Mouse (Mus musculus): ENCODE results near the gene Hbs1l.

Hbs1l gene

DNA sequence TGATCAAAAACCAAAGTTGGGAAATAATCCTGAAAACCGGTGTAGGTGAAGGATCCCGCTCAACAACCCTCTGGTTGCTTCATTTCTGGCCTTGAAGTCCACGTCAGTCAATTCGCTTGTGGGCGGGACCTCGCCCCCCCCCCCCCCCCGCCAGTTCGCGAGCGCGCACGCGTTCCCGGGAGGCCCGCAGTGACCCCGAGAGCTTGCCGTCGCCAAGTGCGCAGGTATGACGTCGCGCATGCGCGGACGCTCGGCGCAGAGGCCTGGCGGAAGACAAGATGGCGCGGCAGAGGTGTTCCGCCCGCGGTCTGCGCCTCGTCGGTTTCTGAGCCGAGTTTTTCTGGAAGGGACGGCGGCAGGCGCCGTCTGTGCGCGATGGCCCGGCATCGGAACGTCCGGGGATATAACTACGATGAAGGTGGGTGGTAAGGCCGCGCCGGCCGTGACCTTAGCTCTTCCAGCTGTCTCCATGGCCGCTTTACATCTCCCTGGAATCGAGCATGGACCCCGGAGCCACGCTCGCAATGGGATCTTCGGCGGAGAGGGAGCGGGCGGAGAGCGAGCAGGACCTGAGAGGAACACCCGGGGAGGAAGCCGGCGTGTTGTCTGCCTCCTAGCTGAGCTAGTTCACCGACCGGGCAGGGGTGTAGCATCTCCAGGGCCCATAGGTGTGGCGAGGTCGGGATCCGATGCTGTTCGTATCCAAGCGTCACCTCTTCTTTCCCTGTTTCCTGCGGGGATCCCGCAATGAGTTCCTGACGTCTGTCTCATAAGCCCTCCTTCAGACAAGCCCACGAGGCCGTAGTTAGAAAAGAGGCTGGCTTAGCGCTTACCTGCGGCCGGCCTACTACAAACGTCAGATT, at the start of gene Hbs1l:
Gene Hbs1l (plus strand): TSS at position 221 of the 863 bp plus-strand sequence.
- peak; percentile 70 for DNase-seq (ENCODE audit: low spot score)

DNA sequence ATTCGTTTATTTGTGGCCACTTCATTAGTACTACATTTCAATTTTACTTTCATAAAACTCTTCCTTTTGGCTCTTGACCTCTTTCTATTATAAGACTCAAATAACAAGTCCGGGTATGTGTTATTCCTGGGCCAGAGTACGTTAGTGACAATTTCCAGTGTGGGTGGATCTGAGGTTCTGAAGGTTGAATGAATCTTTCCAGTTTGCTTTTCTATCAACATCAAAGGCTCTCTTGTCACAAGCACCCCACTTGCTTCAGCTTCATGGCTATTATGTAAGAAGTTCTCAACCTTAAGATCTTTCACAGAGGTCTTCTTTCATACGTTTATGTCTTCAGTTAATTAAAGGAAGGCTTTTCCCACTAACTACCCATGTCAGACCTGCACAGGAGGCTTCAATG, 47.2 kb upstream of the Hbs1l start:
- no peak for DNase-seq (ENCODE audit: low spot score)

- DNase-seq (ENCODE audit: low spot score) = no peak
Measured at GRCm38 (mm10) chr10:21251881-21252534, 43.8 kb upstream of the Hbs1l start.

DNA sequence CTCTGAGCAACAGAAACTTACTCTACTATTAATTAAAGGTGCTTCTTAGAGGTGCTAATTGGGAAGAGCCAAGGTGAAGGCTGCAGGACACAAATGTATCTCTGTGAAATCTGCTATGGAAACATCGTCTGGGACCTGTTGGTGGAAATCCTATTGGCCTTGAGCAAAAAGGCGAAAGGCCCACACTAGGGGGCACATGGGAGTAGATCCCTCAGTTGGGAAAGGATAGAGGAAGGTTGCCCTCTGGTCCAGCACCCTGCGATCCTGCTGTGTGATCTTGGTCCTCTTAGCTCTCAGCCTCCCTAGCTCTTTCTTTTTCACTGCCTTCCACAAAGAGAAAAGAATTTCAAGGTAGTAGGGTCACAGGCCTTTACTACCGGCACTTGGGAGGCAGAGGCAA, 43.0 kb upstream of the Hbs1l start:
- DNase-seq (ENCODE audit: low spot score) = no peak

- DNase-seq (ENCODE audit: low spot score) = no peak
Measured at GRCm38 (mm10) chr10:21254266-21255140, 41.3 kb upstream of the Hbs1l start.

- DNase-seq (ENCODE audit: low spot score) = no peak
Measured at GRCm38 (mm10) chr10:21257244-21257643, 38.5 kb upstream of the Hbs1l start.

DNA sequence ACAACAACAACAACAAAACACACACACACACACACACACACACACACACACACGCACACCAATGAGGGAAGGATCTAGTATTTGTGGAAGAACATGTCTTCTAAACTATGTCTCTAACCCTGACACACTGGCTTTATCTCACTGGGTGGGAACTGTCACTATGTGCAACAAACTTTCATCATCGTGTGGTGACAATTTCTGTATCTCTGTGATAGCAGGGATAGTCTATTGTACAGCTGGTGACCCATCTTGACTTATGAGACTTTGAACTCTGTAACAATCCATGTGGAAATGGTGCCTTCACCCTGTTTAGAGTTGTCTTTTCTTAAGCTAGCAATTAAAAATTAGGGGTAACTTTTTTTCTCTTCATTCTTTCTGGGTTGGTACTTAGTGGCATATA, 36.1 kb upstream of the Hbs1l start:
- no peak for DNase-seq (ENCODE audit: low spot score)

- DNase-seq (ENCODE audit: low spot score) = no peak
Measured at GRCm38 (mm10) chr10:21265188-21265587, 30.6 kb upstream of the Hbs1l start.

- no peak for DNase-seq (ENCODE audit: low spot score)
Measured at GRCm38 (mm10) chr10:21267452-21267851, 28.3 kb upstream of the Hbs1l start.

DNA sequence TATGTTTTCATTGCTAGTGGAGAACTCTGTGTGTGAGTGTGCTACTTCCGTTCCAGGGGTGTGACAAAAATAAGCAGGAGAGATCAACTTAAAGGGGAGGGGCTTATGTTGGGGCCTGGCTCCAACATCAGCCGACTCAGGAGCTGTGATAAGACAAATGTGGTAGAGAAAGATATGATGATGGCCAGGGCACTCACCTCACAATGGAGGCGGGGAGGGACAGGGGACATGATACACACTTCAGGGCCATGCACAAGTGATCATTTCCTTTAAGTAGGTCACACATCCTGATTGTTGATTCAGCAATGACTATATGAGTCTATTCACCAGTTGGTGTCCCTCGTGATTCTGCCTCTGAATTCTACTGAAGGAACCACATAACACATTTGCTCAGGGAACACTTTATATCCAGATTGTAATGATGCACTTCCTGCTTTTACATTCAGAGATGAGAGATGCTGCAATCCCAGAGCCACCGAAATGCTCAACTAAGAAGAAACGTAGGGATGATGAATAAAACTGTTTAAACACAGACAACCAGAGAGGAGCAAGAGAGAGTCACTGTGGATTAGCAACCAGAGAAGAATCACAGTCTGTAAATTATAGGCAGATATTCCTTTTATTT, 26.9 kb upstream of the Hbs1l start:
- no peak for DNase-seq (ENCODE audit: low spot score)

DNA sequence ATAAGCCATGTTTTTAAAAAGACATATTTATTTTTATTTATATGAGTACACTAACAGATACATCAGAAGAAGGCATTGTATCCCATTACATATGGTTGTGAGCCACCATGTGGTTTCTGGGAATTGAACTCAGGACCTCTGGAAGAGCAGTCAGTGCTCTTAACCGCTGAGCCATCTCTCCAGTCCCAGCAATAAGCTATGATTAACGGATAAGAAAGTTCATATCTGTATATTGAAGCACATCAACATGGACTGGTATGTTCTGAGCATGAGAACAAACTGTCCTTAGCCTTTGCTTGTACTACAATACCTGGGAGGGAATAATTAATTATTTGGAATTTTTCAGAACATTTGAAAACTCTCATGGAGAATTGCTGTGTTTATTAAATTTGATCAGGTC, 25.9 kb upstream of the Hbs1l start:
- DNase-seq (ENCODE audit: low spot score) = no peak

GRCm38 (mm10) chr10:21270905-21271304, 24.9 kb upstream of the Hbs1l start:
- no peak for DNase-seq (ENCODE audit: low spot score)

DNA sequence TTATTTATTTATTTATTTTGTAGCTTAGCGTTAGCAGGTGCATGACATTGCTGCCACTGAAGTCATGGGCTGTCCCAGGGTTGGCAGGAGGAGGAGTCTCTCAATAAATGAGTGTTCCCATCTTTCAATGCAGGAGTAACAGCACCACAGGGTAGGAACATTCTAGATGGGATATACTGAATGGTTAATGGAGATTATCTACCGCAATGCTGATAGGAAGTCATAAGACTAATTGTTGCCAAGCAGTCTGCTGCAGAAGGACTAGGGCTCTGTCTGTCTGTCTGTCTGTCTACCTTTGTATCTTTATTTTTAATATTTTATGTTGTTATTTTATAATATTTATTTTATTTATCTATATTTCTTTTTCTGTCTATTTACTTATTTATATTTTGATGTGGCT, 24.5 kb upstream of the Hbs1l start:
- no peak for DNase-seq (ENCODE audit: low spot score)

GRCm38 (mm10) chr10:21271785-21272184, 24.0 kb upstream of the Hbs1l start:
- DNase-seq (ENCODE audit: low spot score) = no peak

GRCm38 (mm10) chr10:21287243-21288127, 8.3 kb upstream of the Hbs1l start:
- no peak for DNase-seq (ENCODE audit: low spot score)

DNA sequence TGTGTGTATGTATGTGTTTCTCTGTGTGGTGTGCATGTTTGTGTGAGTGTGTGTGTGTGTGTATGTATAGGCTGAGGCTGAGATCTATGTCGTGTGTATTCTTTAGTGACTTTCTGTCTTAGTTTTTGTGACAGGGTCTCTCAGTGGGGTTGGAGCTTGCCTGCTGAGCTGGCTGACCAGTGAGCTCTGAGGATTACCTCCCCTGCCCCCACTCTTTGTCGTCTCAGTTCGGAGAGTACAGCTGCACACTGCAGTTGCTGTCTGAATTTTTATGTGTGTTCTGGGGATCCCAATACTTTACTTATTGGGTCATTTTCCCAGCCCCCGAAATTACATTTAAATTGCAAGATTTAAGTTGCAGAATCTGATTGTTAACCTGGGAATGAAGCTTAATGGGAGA, 4.6 kb upstream of the Hbs1l start:
- no peak for DNase-seq (ENCODE audit: low spot score)

DNA sequence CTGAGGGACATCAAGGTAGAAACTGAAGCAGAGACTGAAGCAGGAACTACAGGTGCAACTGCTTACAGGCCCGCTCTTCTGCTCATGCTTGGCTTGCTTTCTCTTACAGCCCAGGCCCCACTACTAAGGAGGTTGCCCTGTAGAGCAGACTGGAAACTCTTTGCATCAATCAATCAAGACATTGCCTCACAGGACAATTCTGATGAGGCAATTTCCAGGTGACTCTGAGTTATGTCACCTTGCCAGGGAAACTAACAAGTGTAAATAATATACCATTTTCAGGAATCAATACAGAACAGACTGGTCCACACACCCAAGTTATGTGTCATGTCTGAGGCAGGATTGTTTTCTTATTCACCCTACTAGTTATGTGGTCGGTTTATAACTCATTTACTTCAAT, 1.6 kb upstream of the Hbs1l start:
- DNase-seq (ENCODE audit: low spot score) = no peak

GRCm38 (mm10) chr10:21295397-21295758, 401 bp upstream of the Hbs1l start:
- DNase-seq (ENCODE audit: low spot score) = no peak

DNA sequence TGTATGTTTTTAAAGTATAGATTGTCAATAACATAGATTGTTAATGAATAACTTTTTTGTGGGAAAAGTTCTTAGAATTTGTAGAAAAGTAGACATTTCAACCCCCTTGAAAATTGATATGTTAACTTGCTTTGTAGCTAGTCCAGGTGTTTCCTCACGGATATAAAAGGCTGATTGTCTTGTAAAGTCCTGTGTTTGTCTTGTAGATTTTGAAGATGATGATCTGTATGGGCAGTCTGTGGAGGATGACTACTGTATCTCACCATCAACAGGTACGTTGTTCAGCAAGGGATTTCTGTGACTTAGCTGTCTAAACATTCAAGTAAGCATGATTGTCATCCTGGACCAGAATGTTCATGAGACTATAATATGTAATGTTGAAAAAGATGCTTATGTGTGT, 3.2 kb downstream of the Hbs1l start:
- no peak for DNase-seq (ENCODE audit: low spot score)

DNA sequence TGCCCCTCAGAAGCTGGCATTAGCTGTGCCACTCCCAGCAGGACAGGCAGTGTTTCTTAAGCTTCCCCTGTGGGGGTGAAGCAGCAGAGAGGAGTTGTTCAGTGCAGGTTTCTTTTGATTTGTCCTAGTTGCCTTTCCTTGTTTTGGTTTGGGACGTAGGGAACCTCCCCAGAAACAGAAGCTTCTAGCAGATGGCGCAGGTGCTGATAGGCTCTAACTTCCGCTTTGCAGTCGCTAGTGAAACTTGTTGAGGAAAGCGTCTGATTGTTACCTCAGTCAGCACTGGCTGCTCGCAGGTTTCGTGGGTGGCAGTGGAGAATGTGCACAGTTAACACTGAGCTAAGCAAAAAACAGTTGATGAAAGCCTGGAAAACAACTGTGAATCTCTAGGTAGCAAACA, 6.0 kb downstream of the Hbs1l start:
- DNase-seq (ENCODE audit: low spot score) = no peak

Data from ovary, postnatal 10 days (tissue).